Mouse (Mus musculus) left cerebral cortex, adult 18-20 months (tissue): ENCODE results near the gene Rrad. TPM values are rescaled to one million over a fixed set of nuclear protein-coding genes. Genes with fewer than 3 reads are reported as not detected.
"Not testable (repeated sequence)": the region's sequence is repeated elsewhere in the genome, so short reads cannot be mapped to it uniquely, and the experiment has no call there.

Experiments used
- DNase-seq, 2 experiments: peaks; one replicate each; pipeline ENCODE4 v3.0.0; 2021 to 2022; ENCODE audit warnings: low spot score in 2 of 2, mixed read lengths in 1 of 2
- long read RNA-seq, 2 experiments: library from polyadenylated mRNA; stranded (forward); transcript quantifications; one replicate each; pipeline ENCODE4 v2.0.0; 2021
- total RNA-seq, 2 experiments: library from RNA; stranded (reverse); gene quantifications; 2 replicates each; pipeline ENCODE4 v1.2.3; 2021

Gene Rrad
- total RNA-seq, result 1 to 10 TPM; 3.4 to 5.2 TPM
- long read RNA-seq, experiment 1, partial matches to known transcripts, result 0 of 2 reads
- long read RNA-seq, experiment 1, other reads (novel, unspliced or antisense), result 0 of 2 reads
- long read RNA-seq, experiment 2, partial matches to known transcripts, result 1 of 2 reads
- long read RNA-seq, experiment 2, other reads (novel, unspliced or antisense), result 0 of 2 reads

- DNase-seq, result no peak
Observed at GRCm38 (mm10) chr8:104630981-104631663, at the start of gene Rrad. Gene Rrad, minus strand, starts transcription at chr8:104631327.

- no peak for DNase-seq
Observed at GRCm38 (mm10) chr8:104655614-104656013, 24.5 kb upstream of the Rrad start.

- DNase-seq, result peak; percentile 79 to 84
Observed at GRCm38 (mm10) chr8:104654984-104655383, 23.9 kb upstream of the Rrad start.

- DNase-seq, result not testable (repeated sequence)
Observed at GRCm38 (mm10) chr8:104644187-104644586, 13.1 kb upstream of the Rrad start.

GRCm38 (mm10) chr8:104642324-104642654, 11.2 kb upstream of the Rrad start:
- no peak for DNase-seq

GRCm38 (mm10) chr8:104641426-104642323, 10.5 kb upstream of the Rrad start, which contains the start of gene Ciao2b:
Gene Ciao2b, minus strand, starts transcription at chr8:104641965.
- DNase-seq, result peak; percentile 92

GRCm38 (mm10) chr8:104640831-104641370, 9.8 kb upstream of the Rrad start:
- no peak for DNase-seq

- DNase-seq, result no peak
Observed at GRCm38 (mm10) chr8:104640241-104640640, 9.1 kb upstream of the Rrad start.

- DNase-seq, result no peak
Observed at GRCm38 (mm10) chr8:104638010-104638409, 6.9 kb upstream of the Rrad start.

GRCm38 (mm10) chr8:104635004-104635710, 4.0 kb upstream of the Rrad start:
- DNase-seq, result no peak

GRCm38 (mm10) chr8:104633156-104633744, 2.1 kb upstream of the Rrad start:
- DNase-seq, result no peak

- peak; percentile 15 to 44 for DNase-seq
Observed at GRCm38 (mm10) chr8:104632486-104632885, 1.4 kb upstream of the Rrad start.

GRCm38 (mm10) chr8:104631975-104632374, 848 bp upstream of the Rrad start:
- DNase-seq, result no peak

GRCm38 (mm10) chr8:104630574-104630973, 553 bp downstream of the Rrad start:
- no peak for DNase-seq

GRCm38 (mm10) chr8:104630111-104630479, 1.0 kb downstream of the Rrad start:
- DNase-seq, result no peak

GRCm38 (mm10) chr8:104629306-104630110, 1.6 kb downstream of the Rrad start:
- no peak for DNase-seq

- DNase-seq, result no peak
Observed at GRCm38 (mm10) chr8:104628402-104628801, 2.7 kb downstream of the Rrad start.

GRCm38 (mm10) chr8:104627065-104627740, 3.9 kb downstream of the Rrad start:
- no peak for DNase-seq

- DNase-seq, result no peak
Observed at GRCm38 (mm10) chr8:104624161-104624560, 7.0 kb downstream of the Rrad start, which contains the start of gene Cdh16. Gene Cdh16, minus strand, starts transcription at chr8:104624396.
